ENCODE assay signal across 9 mouse cellular contexts in genomic region chr2:59783055-59783831, GRCm38 (mm10).
A peak's percentile ranks its signal among the peaks of the same experiment; 100 is the strongest.
DNase-seq lines count a peak whose midpoint lies in the region; ATAC-seq and TF ChIP-seq lines count a peak whose summit lies in the region.
"Had no signal": no experiment of that assay in that cellular context is flagged by ENCODE, and none has a peak within 500 bp of the region (broad histone marks: within the 10 kb centered on the region; RNA-seq: fewer than 3 reads in every experiment).

No protein-coding gene starts in this region.

- H3K9me3 ChIP-seq in heart, embryonic 14.5 days (ENCODE audit: control insufficient read depth, low read length) = no peaks in the 10 kb centered on the region
- no peaks in the 10 kb centered on the region for H3K9me3 ChIP-seq in midbrain, embryonic 13.5 days
- no peaks in the 10 kb centered on the region for H3K9me3 ChIP-seq in midbrain, embryonic 10.5 days (replicated peaks)
- no peaks in the 10 kb centered on the region for H3K9me3 ChIP-seq in limb, embryonic 14.5 days (ENCODE audit: control insufficient read depth, low read length)
- H3K9me3 ChIP-seq in stomach, postnatal 0 days (ENCODE audit: control insufficient read depth, low read length) = no peaks in the 10 kb centered on the region

- peak overlapping the region; percentile 16 for H3K4me2 ChIP-seq in heart, embryonic 14.5 days (ENCODE audit: low read length)
- no peak overlapping the region for H3K4me2 ChIP-seq in midbrain, embryonic 13.5 days (replicated peaks)
- H3K4me2 ChIP-seq in limb, embryonic 14.5 days (replicated peaks; ENCODE audit: low read depth, low read length, severe bottlenecking) = no peak overlapping the region
- H3K4me2 ChIP-seq in stomach, postnatal 0 days (replicated peaks; ENCODE audit: low read depth) = no peak overlapping the region

- no peak for TF ChIP-seq POLR2A in limb, embryonic 14.5 days (IDR thresholded peaks at IDR 0.05; ENCODE audit: borderline replicate concordance, extremely low read depth, insufficient read depth, insufficient read length)

- no peak overlapping the region for H3K4me3 ChIP-seq in heart, embryonic 14.5 days (ENCODE audit: control insufficient read depth in 1 of 2, insufficient read depth in 1 of 2, low read depth in 1 of 2, low read length in 2 of 2)
- H3K4me3 ChIP-seq in midbrain, embryonic 13.5 days (replicated peaks) = no peak overlapping the region
- no peak overlapping the region for H3K4me3 ChIP-seq in midbrain, embryonic 10.5 days
- no peak overlapping the region for H3K4me3 ChIP-seq in limb, embryonic 14.5 days (replicated peaks; ENCODE audit: low read length)
- no peak overlapping the region for H3K4me3 ChIP-seq in stomach, postnatal 0 days (ENCODE audit: low read depth, low read length)

- H3K36me3 ChIP-seq in heart, embryonic 14.5 days (ENCODE audit: control insufficient read depth, insufficient read depth, low read length) = peaks cover 42% of the 10 kb centered on the region
- H3K36me3 ChIP-seq in midbrain, embryonic 13.5 days = no peaks in the 10 kb centered on the region
- H3K36me3 ChIP-seq in midbrain, embryonic 10.5 days = 0 out of 2 replicates have a peak, but pooled peaks cover 2% of the 10 kb centered on the region
- H3K36me3 ChIP-seq in limb, embryonic 14.5 days (ENCODE audit: control insufficient read depth, insufficient read depth, low read length) = peaks cover 38% of the 10 kb centered on the region
- H3K36me3 ChIP-seq in stomach, postnatal 0 days (ENCODE audit: control insufficient read depth, insufficient read depth, low read length) = peaks cover 4% of the 10 kb centered on the region

- peaks cover 18 to 39% of the 10 kb centered on the region in 2 experiments for H3K4me1 ChIP-seq in heart, embryonic 14.5 days (ENCODE audit: control insufficient read depth in 2 of 2, insufficient read depth in 2 of 2, low read length in 2 of 2)
- H3K4me1 ChIP-seq in midbrain, embryonic 13.5 days (replicated peaks) = peaks cover 13% of the 10 kb centered on the region; the same call in 1 of the 2 replicates
- H3K4me1 ChIP-seq in midbrain, embryonic 10.5 days = peaks cover 6% of the 10 kb centered on the region; the same call in 1 of the 2 replicates
- peaks cover 23% of the 10 kb centered on the region; the same call in 1 of the 2 replicates for H3K4me1 ChIP-seq in limb, embryonic 14.5 days (ENCODE audit: control insufficient read depth, insufficient read depth, low read length)
- H3K4me1 ChIP-seq in stomach, postnatal 0 days (replicated peaks; ENCODE audit: control insufficient read depth, insufficient read depth) = no peaks in the 10 kb centered on the region

- no peak overlapping the region for H3K9ac ChIP-seq in heart, embryonic 14.5 days (ENCODE audit: low read length)
- no peak overlapping the region for H3K9ac ChIP-seq in midbrain, embryonic 13.5 days (replicated peaks)
- no peak overlapping the region for H3K9ac ChIP-seq in limb, embryonic 14.5 days (ENCODE audit: low read depth, low read length, severe bottlenecking)
- no peak overlapping the region for H3K9ac ChIP-seq in stomach, postnatal 0 days (ENCODE audit: low read length)
- H3K9ac ChIP-seq: liver, embryonic 14.5 days had no signal

- peak overlapping the region; percentile 24 to 59; a peak in 3 of 4 replicates for H3K27ac ChIP-seq in heart, embryonic 14.5 days (replicated peaks in 1 of 2; ENCODE audit: control insufficient read depth in 1 of 2, insufficient read depth in 1 of 2, low read depth in 2 of 2, low read length in 2 of 2)
- H3K27ac ChIP-seq in midbrain, embryonic 13.5 days = no peak overlapping the region
- H3K27ac ChIP-seq in midbrain, embryonic 10.5 days (replicated peaks) = no peak overlapping the region
- no peak overlapping the region for H3K27ac ChIP-seq in limb, embryonic 14.5 days (replicated peaks; ENCODE audit: low read depth, low read length)
- H3K27ac ChIP-seq in stomach, postnatal 0 days (replicated peaks) = no peak overlapping the region
- H3K27ac ChIP-seq: liver, embryonic 14.5 days had no signal

- 35% methylated on average over 12 of the region's 12 CpGs for WGBS in heart, embryonic 14.5 days
- WGBS in midbrain, embryonic 13.5 days = 61% methylated on average over 12 of the region's 12 CpGs
- WGBS in midbrain, embryonic 10.5 days = 83% methylated on average over 12 of the region's 12 CpGs
- 32% methylated on average over 12 of the region's 12 CpGs for WGBS in limb, embryonic 14.5 days
- WGBS in stomach, postnatal 0 days = 41% methylated on average over 12 of the region's 12 CpGs

- ATAC-seq in heart, embryonic 14.5 days (ENCODE audit: insufficient number of reproducible peaks, insufficient read depth, low FRiP score, low read depth) = no peak
- ATAC-seq in midbrain, embryonic 13.5 days = peak; percentile 68
- peak; percentile 44; the same call in 1 of the 2 replicates for ATAC-seq in limb, embryonic 14.5 days (ENCODE audit: low FRiP score, low read depth)
- peak; percentile 36; the same call in 1 of the 2 replicates for ATAC-seq in stomach, postnatal 0 days (ENCODE audit: low FRiP score, low TSS enrichment)

- no peak for TF ChIP-seq EP300 in stomach, postnatal 0 days (optimal IDR thresholded peaks at IDR 0.05)

- intact Hi-C loops in heart, postnatal 25 days (cut with DNase I) = no loop called here

- no peak for DNase-seq in heart, postnatal 25 days (ENCODE audit: low spot score)
- no peak for DNase-seq in midbrain, embryonic 10.5 days (ENCODE audit: low spot score)
- peak; percentile 50 for DNase-seq in limb, embryonic 14.5 days (ENCODE audit: low spot score)
- DNase-seq in stomach, postnatal 0 days (ENCODE audit: low spot score) = peak; percentile 25
- no peak for DNase-seq in thymus, postnatal 10 days (ENCODE audit: low spot score in 2 of 2)
- DNase-seq: thymus, postnatal 36 days had no signal

- no peaks in the 10 kb centered on the region for H3K27me3 ChIP-seq in heart, embryonic 14.5 days (ENCODE audit: control insufficient read depth, insufficient read depth, low read length)
- H3K27me3 ChIP-seq in midbrain, embryonic 13.5 days = no peaks in the 10 kb centered on the region
- H3K27me3 ChIP-seq in midbrain, embryonic 10.5 days (ENCODE audit: low read depth, poor library complexity, severe bottlenecking) = no peaks in the 10 kb centered on the region
- H3K27me3 ChIP-seq in limb, embryonic 14.5 days (ENCODE audit: control insufficient read depth, insufficient read depth, low read length) = no peaks in the 10 kb centered on the region
- no peaks in the 10 kb centered on the region for H3K27me3 ChIP-seq in stomach, postnatal 0 days (ENCODE audit: control insufficient read depth, insufficient read depth, low read length)

- TF ChIP-seq CTCF in stomach, postnatal 0 days (IDR thresholded peaks at IDR 0.05; ENCODE audit: low read depth) = no peak

Comparison
In these comparisons a context has a peak if more than half of its experiments do, and no peak if none do; other contexts are left out.
1. H3K27ac ChIP-seq: peak in heart, embryonic 14.5 days (2 of 2); none in midbrain, embryonic 13.5 days (single experiment), midbrain, embryonic 10.5 days (single experiment), limb, embryonic 14.5 days (single experiment) and stomach, postnatal 0 days (single experiment).
2. DNase-seq: peak in limb, embryonic 14.5 days (single experiment) and stomach, postnatal 0 days (single experiment); none in heart, postnatal 25 days (single experiment), midbrain, embryonic 10.5 days (single experiment) and thymus, postnatal 10 days (0 of 2).